Mouse (Mus musculus): ENCODE data around the gene Irgq. TPM values are rescaled to one million over a fixed set of nuclear protein-coding genes. Genes with fewer than 3 reads are reported as not detected.

The Irgq gene
- polyA plus RNA-seq, 1 experiment: 16.5 TPM

DNA sequence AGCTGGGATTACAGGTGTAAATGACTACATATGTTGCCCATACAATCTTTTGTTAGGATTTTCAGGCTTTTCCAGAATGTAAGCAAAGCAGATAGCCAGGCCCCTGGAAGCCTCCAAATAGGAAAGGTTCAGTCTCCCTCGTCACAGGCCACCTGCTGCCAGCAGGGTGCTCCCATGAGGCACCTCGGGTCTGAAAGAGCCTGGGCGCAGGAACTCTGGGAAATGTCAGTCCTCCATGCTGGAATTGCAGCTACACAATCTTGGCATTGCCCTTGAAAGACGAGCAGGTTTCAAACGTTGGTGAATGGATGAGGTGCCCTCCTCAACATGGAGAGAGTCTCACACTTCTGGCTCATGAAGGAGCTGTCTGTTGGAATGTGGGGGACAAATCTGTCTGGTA, 7.7 kb downstream of the Irgq start:
- TF ChIP-seq CTCF (IDR thresholded peaks at IDR 0.05; ENCODE audit: insufficient read depth, low read length) (no peak), POLR2A (IDR thresholded peaks at IDR 0.05; ENCODE audit: borderline replicate concordance, extremely low read depth, low read depth, low read length) (no peak)
- DNase-seq: no peak
- H3K4me1 ChIP-seq (ENCODE audit: control insufficient read depth, insufficient read depth, low read length): no peaks in the 10 kb centered on the region
- WGBS: 40% methylated on average over 5 of the region's 5 CpGs
- no peak overlapping the region for H3K4me3 ChIP-seq (replicated peaks; ENCODE audit: extremely low read depth, low read depth, low read length)

DNA sequence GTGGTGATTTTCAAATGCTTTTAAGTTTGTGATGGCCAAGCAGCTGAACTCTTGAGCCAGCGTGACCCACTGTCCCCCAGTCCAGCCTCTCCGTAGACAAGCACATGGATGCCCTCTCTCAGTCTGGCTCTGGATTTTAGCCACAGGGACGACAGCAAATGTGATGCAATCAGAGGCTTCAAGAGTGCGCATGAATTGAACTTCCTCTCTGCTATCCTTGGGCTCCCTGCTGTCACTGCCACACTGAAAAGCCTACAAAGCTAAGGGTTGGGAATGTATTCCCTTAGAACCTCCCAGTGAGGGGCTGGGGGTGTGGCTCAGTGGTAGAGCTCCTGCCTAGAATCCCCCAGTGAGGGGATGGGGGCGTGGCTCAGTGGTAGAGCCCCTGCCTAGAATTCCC, 8.2 kb downstream of the Irgq start:
- Histone ChIP-seq H3K4me3 (replicated peaks; ENCODE audit: extremely low read depth, low read depth, low read length) (no peak overlapping the region), H3K4me1 (ENCODE audit: control insufficient read depth, insufficient read depth, low read length) (no peaks in the 10 kb centered on the region)
- no peak for DNase-seq
- WGBS: 73% methylated on average over 5 of the region's 5 CpGs
- TF ChIP-seq POLR2A (IDR thresholded peaks at IDR 0.05; ENCODE audit: borderline replicate concordance, extremely low read depth, low read depth, low read length) (no peak), CTCF (IDR thresholded peaks at IDR 0.05; ENCODE audit: insufficient read depth, low read length) (no peak)

DNA sequence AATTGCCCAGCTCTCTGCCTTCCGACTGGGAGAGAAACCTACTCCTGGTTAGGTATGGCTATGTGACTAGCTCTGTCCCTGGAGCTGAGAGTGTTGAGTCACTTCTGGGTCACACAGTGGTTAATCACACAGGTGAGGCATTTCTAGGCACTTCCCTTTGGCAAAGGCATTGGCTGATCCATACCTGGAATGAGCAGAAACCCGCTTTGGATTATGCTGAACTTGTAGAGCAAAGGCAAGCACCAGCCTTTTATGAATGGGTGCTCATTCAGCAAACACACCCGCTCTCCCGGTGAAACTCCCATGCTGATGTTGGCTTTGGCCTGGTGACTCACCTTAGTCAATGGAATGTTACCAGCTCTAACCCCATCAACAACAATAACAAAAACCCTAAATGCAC, 9.2 kb downstream of the Irgq start:
- H3K4me1 ChIP-seq (ENCODE audit: control insufficient read depth, insufficient read depth, low read length): no peaks in the 10 kb centered on the region
- no peak for TF ChIP-seq CTCF (IDR thresholded peaks at IDR 0.05; ENCODE audit: insufficient read depth, low read length)
- TF ChIP-seq POLR2A (IDR thresholded peaks at IDR 0.05; ENCODE audit: borderline replicate concordance, extremely low read depth, low read depth, low read length): no peak
- WGBS: 80% methylated on average over 4 of the region's 4 CpGs
- no peak for DNase-seq
- H3K4me3 ChIP-seq (replicated peaks; ENCODE audit: extremely low read depth, low read depth, low read length): no peak overlapping the region

DNA sequence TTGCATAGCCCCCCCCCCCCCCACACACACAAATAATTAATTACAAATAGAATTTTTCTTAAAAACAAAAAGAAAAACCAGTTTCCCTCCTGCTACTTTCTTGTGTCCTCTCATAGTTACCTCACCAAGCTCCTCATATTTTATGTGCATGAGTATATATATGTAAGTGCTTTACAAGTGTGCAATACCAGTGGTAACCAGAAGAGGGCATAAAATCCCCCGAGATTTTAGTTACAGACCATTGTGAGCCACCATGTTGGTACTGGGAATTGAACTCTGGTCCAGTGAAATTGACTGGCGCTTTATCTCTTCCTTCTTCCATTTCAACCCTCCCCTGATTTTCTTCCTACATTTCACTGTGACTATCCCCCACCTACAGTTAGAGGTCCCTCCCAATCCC, 14.0 kb downstream of the Irgq start:
- DNase-seq: no peak
- TF ChIP-seq CTCF (IDR thresholded peaks at IDR 0.05; ENCODE audit: insufficient read depth, low read length) (no peak), POLR2A (IDR thresholded peaks at IDR 0.05; ENCODE audit: borderline replicate concordance, extremely low read depth, low read depth, low read length) (no peak)
- WGBS: 83% methylated on average over 2 of the region's 2 CpGs
- no peak overlapping the region for H3K4me3 ChIP-seq (replicated peaks; ENCODE audit: extremely low read depth, low read depth, low read length)
- 0 out of 2 replicates have a peak, but pooled peaks cover 2% of the 10 kb centered on the region for H3K4me1 ChIP-seq (ENCODE audit: control insufficient read depth, insufficient read depth, low read length)

DNA sequence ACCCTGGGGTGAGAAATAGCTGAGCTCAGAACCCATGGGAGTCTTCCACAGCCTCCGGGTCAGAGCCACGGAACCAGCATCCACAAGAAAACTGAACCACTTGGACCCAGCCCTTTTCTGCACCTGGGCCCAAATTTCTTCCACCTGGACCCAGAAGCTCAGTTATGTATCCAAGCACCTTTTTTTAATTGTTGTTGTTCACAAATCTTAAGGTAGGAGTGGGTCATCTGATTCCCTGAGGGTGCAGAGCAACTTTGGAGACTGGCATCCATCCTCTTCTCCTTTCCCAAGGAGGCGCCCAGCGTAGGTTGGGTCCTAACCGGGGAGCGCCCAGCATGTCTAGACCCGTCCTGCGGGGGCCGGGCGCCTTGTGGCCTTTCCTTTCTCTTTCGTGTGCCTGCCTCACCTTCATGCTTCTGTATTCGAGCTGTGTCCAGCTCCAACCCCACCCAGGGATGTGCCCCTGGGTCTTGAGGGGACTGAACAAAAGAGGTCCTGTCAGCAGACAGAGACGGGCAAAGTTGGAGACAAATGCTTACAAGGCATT, 15.7 kb downstream of the Irgq start, which contains the start of the genes Pinlyp and Xrcc1:
Gene Pinlyp, minus strand, starts transcription at position 51 of the 547 bp plus-strand sequence.
Gene Xrcc1, plus strand, starts transcription at position 222 of the 547 bp plus-strand sequence.
- peak; percentile 18 for DNase-seq
- no peak for TF ChIP-seq CTCF (IDR thresholded peaks at IDR 0.05; ENCODE audit: insufficient read depth, low read length)
- no peak for TF ChIP-seq POLR2A (IDR thresholded peaks at IDR 0.05; ENCODE audit: borderline replicate concordance, extremely low read depth, low read depth, low read length)
- H3K4me3 ChIP-seq (replicated peaks; ENCODE audit: extremely low read depth, low read depth, low read length): peak within 1 kb of the TSS; percentile 97
- WGBS: 35% methylated on average over 13 of the region's 13 CpGs
- 0 out of 2 replicates have a peak, but pooled peaks cover 2% of the 10 kb centered on the region for H3K4me1 ChIP-seq (ENCODE audit: control insufficient read depth, insufficient read depth, low read length)

DNA sequence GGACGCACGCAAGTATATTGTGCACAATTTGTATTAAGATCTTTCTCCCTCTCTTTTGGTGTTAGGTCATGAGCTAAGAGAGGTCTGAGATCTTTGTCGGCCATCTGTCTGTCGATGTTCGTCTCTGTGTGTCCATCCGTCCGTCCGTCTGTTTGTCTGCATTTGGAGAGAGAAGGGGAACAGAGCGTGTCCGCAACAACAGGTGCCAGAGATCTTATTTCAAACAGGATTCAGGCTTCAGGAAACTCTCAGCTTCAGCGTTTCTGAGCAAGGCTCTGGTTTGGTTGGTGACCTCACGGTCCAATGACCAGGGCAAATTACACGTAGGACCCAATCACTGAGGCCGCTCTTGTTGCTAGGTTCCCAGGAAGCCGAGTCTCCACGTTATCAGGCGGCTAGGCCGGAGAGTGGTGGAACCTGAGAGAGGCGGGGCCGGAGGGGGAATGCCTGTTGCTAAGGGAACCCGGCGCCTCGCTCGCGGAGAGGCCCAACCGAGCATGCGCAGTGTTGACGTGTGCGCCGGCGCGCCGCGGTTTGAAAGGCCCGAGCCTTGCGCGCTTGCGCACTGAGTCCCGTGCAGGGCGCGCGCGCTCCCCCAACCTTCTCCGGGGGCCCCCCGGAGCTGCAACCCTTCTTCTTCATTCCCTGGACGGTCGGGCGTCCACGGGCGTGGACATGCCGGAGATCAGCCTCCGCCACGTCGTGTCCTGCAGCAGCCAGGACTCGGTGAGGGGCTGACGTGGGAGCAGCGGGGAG, 16.3 kb downstream of the Irgq start:
- Histone ChIP-seq H3K4me1 (ENCODE audit: control insufficient read depth, insufficient read depth, low read length) (0 out of 2 replicates have a peak, but pooled peaks cover 2% of the 10 kb centered on the region), H3K4me3 (replicated peaks; ENCODE audit: extremely low read depth, low read depth, low read length) (peak overlapping the region; percentile 97)
- peak; percentile 98 for DNase-seq
- no peak for TF ChIP-seq CTCF (IDR thresholded peaks at IDR 0.05; ENCODE audit: insufficient read depth, low read length)
- no peak for TF ChIP-seq POLR2A (IDR thresholded peaks at IDR 0.05; ENCODE audit: borderline replicate concordance, extremely low read depth, low read depth, low read length)
- WGBS: 1% methylated on average over 57 of the region's 57 CpGs

DNA sequence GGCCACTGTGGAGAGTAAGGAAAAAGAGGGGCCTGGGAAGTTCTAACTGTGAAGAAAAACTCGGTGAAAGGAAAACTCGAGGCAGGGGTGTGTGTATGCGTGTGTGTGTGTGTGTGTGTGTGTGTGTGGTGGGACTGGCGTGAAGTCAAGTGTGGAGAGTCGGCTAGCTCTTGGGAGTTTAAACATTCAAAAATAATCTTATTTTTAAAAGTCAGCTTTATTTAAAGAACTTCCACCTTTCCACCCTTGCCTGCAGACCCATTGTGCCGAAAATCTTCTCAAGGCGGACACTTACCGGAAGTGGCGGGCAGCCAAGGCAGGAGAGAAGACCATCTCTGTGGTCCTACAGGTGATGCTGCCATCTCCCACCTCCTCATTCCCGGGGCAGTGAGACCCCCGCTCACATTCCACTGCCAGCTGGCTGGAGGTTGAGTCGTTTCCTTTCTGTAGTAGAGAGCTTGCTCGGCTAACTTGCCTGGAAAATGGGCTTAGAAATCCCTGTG, 17.1 kb downstream of the Irgq start:
- Histone ChIP-seq H3K4me3 (replicated peaks; ENCODE audit: extremely low read depth, low read depth, low read length) (peak overlapping the region; percentile 97), H3K4me1 (ENCODE audit: control insufficient read depth, insufficient read depth, low read length) (0 out of 2 replicates have a peak, but pooled peaks cover 2% of the 10 kb centered on the region)
- no peak for DNase-seq
- 21% methylated on average over 13 of the region's 13 CpGs for WGBS
- no peak for TF ChIP-seq POLR2A (IDR thresholded peaks at IDR 0.05; ENCODE audit: borderline replicate concordance, extremely low read depth, low read depth, low read length)
- no peak for TF ChIP-seq CTCF (IDR thresholded peaks at IDR 0.05; ENCODE audit: insufficient read depth, low read length)

DNA sequence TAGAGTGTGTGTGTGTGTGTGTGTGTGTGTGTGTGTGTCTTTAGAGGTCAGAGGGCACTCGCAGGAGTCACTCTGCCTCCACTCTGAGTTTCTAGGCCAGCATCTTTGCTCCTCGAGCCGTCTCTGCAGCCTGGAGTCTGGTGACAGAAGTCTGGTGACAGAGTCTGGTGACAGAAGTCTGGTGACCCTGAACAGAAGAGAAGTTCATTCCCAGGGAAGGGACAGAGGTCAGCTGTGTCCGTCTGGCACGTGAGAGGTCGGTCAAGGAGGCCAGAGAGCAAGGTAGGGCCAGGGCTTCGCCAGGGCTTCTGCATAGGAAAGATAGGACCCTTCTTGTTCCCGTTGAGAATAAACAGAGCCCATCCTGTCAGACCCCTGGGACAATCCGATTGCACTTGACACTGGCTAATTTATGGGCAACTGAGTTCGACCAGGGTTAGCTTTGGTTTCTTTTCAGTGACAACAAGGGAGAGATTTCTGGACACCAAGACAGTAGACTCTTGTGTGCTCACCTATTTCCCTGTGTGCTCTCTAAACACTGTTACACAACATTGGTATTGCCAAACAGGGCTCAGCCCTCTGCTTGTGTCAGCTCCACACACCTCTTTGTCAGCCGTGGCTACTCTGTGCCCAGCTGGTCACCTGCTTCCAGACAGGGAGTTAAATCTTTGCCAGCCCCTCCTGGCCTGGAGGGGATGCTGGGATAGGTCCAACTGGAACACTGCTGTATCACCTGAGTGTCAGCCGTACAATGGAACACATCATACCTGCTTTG, 21.7 kb downstream of the Irgq start:
- Histone ChIP-seq H3K4me1 (ENCODE audit: control insufficient read depth, insufficient read depth, low read length) (0 out of 2 replicates have a peak, but pooled peaks cover 2% of the 10 kb centered on the region), H3K4me3 (replicated peaks; ENCODE audit: extremely low read depth, low read depth, low read length) (no peak overlapping the region)
- DNase-seq: no peak
- TF ChIP-seq CTCF (IDR thresholded peaks at IDR 0.05; ENCODE audit: insufficient read depth, low read length): no peak
- no peak for TF ChIP-seq POLR2A (IDR thresholded peaks at IDR 0.05; ENCODE audit: borderline replicate concordance, extremely low read depth, low read depth, low read length)
- WGBS: 74% methylated on average over 12 of the region's 12 CpGs

DNA sequence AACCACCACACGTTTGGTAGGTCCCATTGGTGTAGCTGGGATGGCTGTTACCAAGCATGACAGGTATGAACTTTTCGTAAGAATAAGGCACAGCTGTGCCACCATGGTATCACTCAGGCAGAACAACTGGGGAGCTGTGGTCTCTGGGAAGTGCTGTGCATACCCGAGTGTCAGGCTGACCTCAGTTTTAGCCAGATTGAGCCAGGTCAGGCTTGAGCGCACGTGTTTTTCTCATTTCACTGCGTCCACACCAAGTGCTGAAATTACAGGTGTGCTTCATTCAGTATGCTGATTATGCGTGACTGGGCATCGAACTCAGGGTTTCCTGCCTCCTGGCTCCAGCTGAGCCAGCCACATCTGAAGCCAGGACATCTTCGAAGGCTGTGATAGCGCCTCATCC, 25.3 kb downstream of the Irgq start:
- TF ChIP-seq CTCF (IDR thresholded peaks at IDR 0.05; ENCODE audit: insufficient read depth, low read length) (no peak), POLR2A (IDR thresholded peaks at IDR 0.05; ENCODE audit: borderline replicate concordance, extremely low read depth, low read depth, low read length) (no peak)
- 91% methylated on average over 10 of the region's 10 CpGs for WGBS
- Histone ChIP-seq H3K4me3 (replicated peaks; ENCODE audit: extremely low read depth, low read depth, low read length) (no peak overlapping the region), H3K4me1 (ENCODE audit: control insufficient read depth, insufficient read depth, low read length) (no peaks in the 10 kb centered on the region)
- no peak for DNase-seq
